ENCODE assay signal across 21 mouse cellular contexts in the genomic region with DNA sequence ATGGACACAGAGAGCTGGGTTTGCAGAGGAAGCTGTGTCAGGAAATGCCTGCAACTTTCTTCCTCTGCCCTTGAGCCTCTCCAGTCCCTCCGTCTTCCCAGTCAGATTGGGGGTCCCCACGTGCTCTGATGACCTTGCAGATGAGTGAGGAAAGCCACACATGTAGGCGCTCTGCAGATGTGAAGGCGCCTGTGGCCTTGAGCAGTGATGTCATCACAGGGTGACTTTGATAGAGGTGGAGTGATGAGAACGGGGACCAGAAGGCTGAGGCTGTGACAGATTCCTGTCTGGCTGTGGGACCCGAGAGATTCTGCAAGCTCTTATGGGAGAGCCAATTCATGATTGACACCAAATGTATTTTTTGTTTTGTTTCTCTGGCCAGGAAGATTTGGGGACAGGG. TPM values are rescaled to one million over a fixed set of nuclear protein-coding genes. Genes with fewer than 3 reads are reported as not detected.
DNase-seq lines count a peak whose midpoint lies in the region; ATAC-seq lines count a peak whose summit lies in the region.
"Had no signal": no experiment of that assay in that cellular context is flagged by ENCODE, and none has a peak within 500 bp of the region (broad histone marks: within the 10 kb centered on the region; RNA-seq: fewer than 3 reads in every experiment).

No protein-coding gene starts in this region.

- no peaks in the 10 kb centered on the region for H3K9me3 ChIP-seq in heart, embryonic 15.5 days (replicated peaks)
- H3K9me3 ChIP-seq in embryonic facial prominence, embryonic 10.5 days: no peaks in the 10 kb centered on the region
- H3K9me3 ChIP-seq in hindbrain, embryonic 10.5 days: no peaks in the 10 kb centered on the region
- H3K9me3 ChIP-seq: embryonic facial prominence, embryonic 13.5 days; hindbrain, embryonic 13.5 days; intestine, embryonic 15.5 days; lung, embryonic 15.5 days had no signal

- DNase-seq in adrenal gland, adult (ENCODE audit: inconsistent age in 2 of 2, low spot score in 1 of 2): peak; percentile 72 to 73
- DNase-seq in adrenal gland, postnatal 25 days: no peak
- no peak for DNase-seq in heart, postnatal 14 days
- peak; percentile 63 for DNase-seq in 416B (ENCODE audit: low read depth)
- no peak for DNase-seq in embryonic facial prominence, embryonic 10.5 days (ENCODE audit: low spot score)
- DNase-seq in hindbrain, embryonic 10.5 days (ENCODE audit: low spot score): no peak
- no peak for DNase-seq in gastrocnemius, postnatal 4 days (ENCODE audit: low spot score in 2 of 2)
- DNase-seq: gastrocnemius, postnatal 14 days; left cerebral cortex, postnatal 4 days; midbrain, embryonic 14.5 days had no signal

- H3K27me3 ChIP-seq in heart, embryonic 15.5 days: no peaks in the 10 kb centered on the region
- H3K27me3 ChIP-seq in embryonic facial prominence, embryonic 10.5 days (replicated peaks; ENCODE audit: low read depth, poor library complexity, severe bottlenecking): peaks cover 59% of the 10 kb centered on the region
- H3K27me3 ChIP-seq in hindbrain, embryonic 10.5 days (ENCODE audit: insufficient read depth, poor library complexity, severe bottlenecking): peaks cover 30% of the 10 kb centered on the region
- H3K27me3 ChIP-seq: embryonic facial prominence, embryonic 13.5 days; intestine, embryonic 15.5 days had no signal

- H3K4me2 ChIP-seq in heart, embryonic 15.5 days: no peak overlapping the region
- H3K4me2 ChIP-seq: embryonic facial prominence, embryonic 13.5 days; hindbrain, embryonic 13.5 days; intestine, embryonic 15.5 days; liver, embryonic 11.5 days; lung, embryonic 15.5 days had no signal

- WGBS in heart, embryonic 15.5 days: 15% methylated on average over 6 of the region's 6 CpGs
- WGBS in embryonic facial prominence, embryonic 10.5 days: 76% methylated on average over 6 of the region's 6 CpGs
- 72% methylated on average over 6 of the region's 6 CpGs for WGBS in hindbrain, embryonic 10.5 days

- no peak overlapping the region for H3K4me3 ChIP-seq in heart, embryonic 15.5 days
- no peak overlapping the region for H3K4me3 ChIP-seq in embryonic facial prominence, embryonic 10.5 days
- no peak overlapping the region for H3K4me3 ChIP-seq in hindbrain, embryonic 10.5 days
- H3K4me3 ChIP-seq: embryonic facial prominence, embryonic 13.5 days; hindbrain, embryonic 13.5 days; intestine, embryonic 15.5 days; lung, embryonic 15.5 days; myocyte had no signal

- no peak for ATAC-seq in heart, embryonic 15.5 days (replicated peaks; ENCODE audit: insufficient number of reproducible peaks, insufficient read depth, low FRiP score, low read depth)
- ATAC-seq: intestine, embryonic 15.5 days had no signal

- no peaks in the 10 kb centered on the region for H3K36me3 ChIP-seq in heart, embryonic 15.5 days
- H3K36me3 ChIP-seq in embryonic facial prominence, embryonic 10.5 days (replicated peaks): peaks cover 4% of the 10 kb centered on the region; the same call in 1 of the 2 replicates
- H3K36me3 ChIP-seq in hindbrain, embryonic 10.5 days: no peaks in the 10 kb centered on the region
- H3K36me3 ChIP-seq: embryonic facial prominence, embryonic 13.5 days; hindbrain, embryonic 13.5 days; intestine, embryonic 15.5 days; lung, embryonic 15.5 days had no signal

- peaks cover 78% of the 10 kb centered on the region for H3K4me1 ChIP-seq in heart, embryonic 15.5 days (replicated peaks)
- H3K4me1 ChIP-seq in embryonic facial prominence, embryonic 10.5 days: peaks cover 87% of the 10 kb centered on the region
- H3K4me1 ChIP-seq in hindbrain, embryonic 10.5 days (replicated peaks): peaks cover 81% of the 10 kb centered on the region

- H3K9ac ChIP-seq in heart, embryonic 15.5 days: no peak overlapping the region
- H3K9ac ChIP-seq: embryonic facial prominence, embryonic 13.5 days; intestine, embryonic 15.5 days; lung, embryonic 15.5 days had no signal

- H3K27ac ChIP-seq in heart, embryonic 15.5 days: peak overlapping the region; percentile 78
- peak overlapping the region; percentile 1; the same call in 1 of the 2 replicates for H3K27ac ChIP-seq in embryonic facial prominence, embryonic 10.5 days (replicated peaks)
- no peak overlapping the region for H3K27ac ChIP-seq in hindbrain, embryonic 10.5 days
- H3K27ac ChIP-seq: embryonic facial prominence, embryonic 13.5 days; hindbrain, embryonic 13.5 days; intestine, embryonic 15.5 days; lung, embryonic 15.5 days had no signal

- intact Hi-C loops in heart, postnatal 14 days (cut with DNase I): loop anchor here (10.0 kb wide), 1 partner anchor 369 kb away; the partner anchor contains the start of gene Gprc5c

RNA-seq across cellular contexts. Expression of gene Nat9, which starts 36.2 kb away (rescaled TPM):
- 37.3 and 38.1 TPM in 2 replicates for total RNA-seq in adrenal gland, postnatal 25 days (2021)
- 16.2 and 20.8 TPM in 2 replicates for polyA plus RNA-seq in heart, embryonic 15.5 days (2015; fragmentation: Nextera tagmentation; extraction: Ambion mirVana)
- total RNA-seq in heart, postnatal 14 days (2021): 10 to 100 TPM; 17.0 to 17.1 TPM
- 18.2 and 18.4 TPM in 2 replicates for polyA plus RNA-seq in embryonic facial prominence, embryonic 10.5 days (2016; fragmentation: Nextera tagmentation; extraction: Ambion mirVana)
- 18.7 and 24.3 TPM in 2 replicates for polyA plus RNA-seq in hindbrain, embryonic 10.5 days (2016; fragmentation: Nextera tagmentation; extraction: Ambion mirVana)
- 10 to 100 TPM; 16.4 to 17.9 TPM for total RNA-seq in gastrocnemius, postnatal 4 days (2021)

RNA-seq across cellular contexts. Expression of gene Tmem104, which starts 36.6 kb away (rescaled TPM):
- 19.9 and 22.3 TPM in 2 replicates for total RNA-seq in adrenal gland, postnatal 25 days (2021)
- polyA plus RNA-seq in heart, embryonic 15.5 days (2015; fragmentation: Nextera tagmentation; extraction: Ambion mirVana): 6.6 and 11.4 TPM in 2 replicates
- total RNA-seq in heart, postnatal 14 days (2021): 1 to 10 TPM; 9.5 to 9.6 TPM
- 10.1 and 10.3 TPM in 2 replicates for polyA plus RNA-seq in embryonic facial prominence, embryonic 10.5 days (2016; fragmentation: Nextera tagmentation; extraction: Ambion mirVana)
- polyA plus RNA-seq in hindbrain, embryonic 10.5 days (2016; fragmentation: Nextera tagmentation; extraction: Ambion mirVana): 6.9 and 10.6 TPM in 2 replicates
- 1 to 10 TPM; 8.5 to 9.8 TPM for total RNA-seq in gastrocnemius, postnatal 4 days (2021)

RNA-seq across cellular contexts. Expression of gene Grin2c, which starts 43.2 kb away (rescaled TPM):
- 2.5 and 3.5 TPM in 2 replicates for total RNA-seq in adrenal gland, postnatal 25 days (2021)
- polyA plus RNA-seq in heart, embryonic 15.5 days (2015; fragmentation: Nextera tagmentation; extraction: Ambion mirVana): 0.10 and 0.16 TPM in 2 replicates
- under 1 TPM; 0.10 to 0.15 TPM for total RNA-seq in heart, postnatal 14 days (2021)
- polyA plus RNA-seq in embryonic facial prominence, embryonic 10.5 days (2016; fragmentation: Nextera tagmentation; extraction: Ambion mirVana): 0.06 and 0.07 TPM in 2 replicates
- polyA plus RNA-seq in hindbrain, embryonic 10.5 days (2016; fragmentation: Nextera tagmentation; extraction: Ambion mirVana): 0.14 and 0.18 TPM in 2 replicates
- not detected for total RNA-seq in gastrocnemius, postnatal 4 days (2021)
- total RNA-seq: gastrocnemius, postnatal 14 days; megakaryocyte, adult 5-6 weeks; MEL had no signal
- polyA plus RNA-seq: embryonic facial prominence, embryonic 13.5 days; forebrain, embryonic 11.5 days; kidney, embryonic 14.5 days; myocyte had no signal

RNA-seq across cellular contexts. Expression of gene Fdxr, which starts 53.0 kb away (rescaled TPM):
- total RNA-seq in adrenal gland, postnatal 25 days (2021): 1,338 and 1,408 TPM in 2 replicates
- polyA plus RNA-seq in heart, embryonic 15.5 days (2015; fragmentation: Nextera tagmentation; extraction: Ambion mirVana): 10.5 and 12.4 TPM in 2 replicates
- total RNA-seq in heart, postnatal 14 days (2021): 1 to 10 TPM; 7.0 to 7.5 TPM
- polyA plus RNA-seq in embryonic facial prominence, embryonic 10.5 days (2016; fragmentation: Nextera tagmentation; extraction: Ambion mirVana): 17.6 and 18.1 TPM in 2 replicates
- 17.7 TPM in 2 replicates for polyA plus RNA-seq in hindbrain, embryonic 10.5 days (2016; fragmentation: Nextera tagmentation; extraction: Ambion mirVana)
- 1 to 10 TPM; 6.7 to 7.7 TPM for total RNA-seq in gastrocnemius, postnatal 4 days (2021)

Comparison
In these comparisons a context has a peak if more than half of its experiments do, and no peak if none do; other contexts are left out.
1. DNase-seq: peak in adrenal gland, adult (2 of 2) and 416B (single experiment); none in adrenal gland, postnatal 25 days (single experiment), heart, postnatal 14 days (0 of 2), embryonic facial prominence, embryonic 10.5 days (single experiment), hindbrain, embryonic 10.5 days (single experiment) and gastrocnemius, postnatal 4 days (0 of 2).